Mouse (Mus musculus) stomach, postnatal 0 days (tissue): ENCODE measurements around the gene Tent4a.
"Not testable (repeated sequence)": the region's sequence is repeated elsewhere in the genome, so short reads cannot be mapped to it uniquely, and the experiment has no call there.

Experiments
- CTCF ChIP-seq: IDR thresholded peaks from 2 replicates; pipeline ENCODE4 v1.5.1; 2016; ENCODE audit warnings: antibody characterized with exemption, low read depth, mild to moderate bottlenecking, moderate library complexity
- EP300 ChIP-seq: optimal IDR thresholded peaks from 2 replicates; pipeline ENCODE3; 2016; ENCODE audit warnings: antibody characterized with exemption

GRCm38 (mm10) chr13:69565401-69565800 lies 31.0 kb upstream of the Tent4a start:
- TF ChIP-seq CTCF, EP300: not testable (repeated sequence)
